Mouse (Mus musculus) frontal cortex, postnatal 10 days (tissue): ENCODE measurements around the gene Hagh.

Source experiments
- DNase-seq, 2 experiments: peaks; one replicate each; pipeline ENCODE4 v3.0.0; 2022; ENCODE audit warnings: low spot score in 2 of 2, mixed read lengths in 1 of 2

The Hagh gene

DNA sequence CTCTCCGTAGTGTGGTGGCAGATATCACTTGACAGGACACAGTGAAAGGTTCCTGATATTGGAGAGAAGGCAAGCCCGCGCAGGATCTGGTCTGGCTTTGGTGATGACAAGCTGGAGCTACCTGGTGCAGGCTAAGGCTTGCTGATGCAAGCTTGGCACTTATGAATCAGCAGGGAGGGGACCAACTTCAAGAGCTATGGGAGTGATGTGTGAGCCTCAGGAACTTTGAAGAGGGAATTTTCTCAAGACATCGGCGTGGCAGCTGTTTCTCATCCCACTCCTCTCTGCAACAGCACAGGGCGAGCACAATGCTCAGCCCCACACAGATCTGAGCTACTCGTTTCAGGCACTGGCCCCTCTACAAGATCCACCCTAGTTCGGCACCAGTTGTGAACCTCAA, at the start of gene Hagh:
Hagh (plus strand) TSS at position 302 of the 400 bp plus-strand sequence.
- no peak for DNase-seq

DNA sequence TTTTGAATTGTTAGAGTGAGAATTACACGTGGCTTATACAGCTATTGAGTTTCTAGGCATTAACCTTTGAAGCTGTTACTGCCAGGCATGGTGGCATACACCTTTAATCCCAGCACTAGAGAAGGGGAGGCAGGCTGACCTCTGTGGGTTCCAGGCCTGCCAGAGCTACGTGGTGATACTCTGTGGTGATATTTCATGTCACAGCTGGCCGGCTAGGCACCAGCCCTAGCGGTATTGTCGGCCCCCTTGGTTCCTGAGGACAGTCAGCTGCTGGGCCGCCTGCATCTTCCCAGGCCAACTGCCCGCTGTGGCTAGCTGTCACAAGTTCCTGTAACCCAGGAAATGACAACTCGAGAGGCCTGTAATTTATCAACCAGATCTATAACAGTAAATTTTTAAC, 47.8 kb upstream of the Hagh start:
- DNase-seq = no peak

DNA sequence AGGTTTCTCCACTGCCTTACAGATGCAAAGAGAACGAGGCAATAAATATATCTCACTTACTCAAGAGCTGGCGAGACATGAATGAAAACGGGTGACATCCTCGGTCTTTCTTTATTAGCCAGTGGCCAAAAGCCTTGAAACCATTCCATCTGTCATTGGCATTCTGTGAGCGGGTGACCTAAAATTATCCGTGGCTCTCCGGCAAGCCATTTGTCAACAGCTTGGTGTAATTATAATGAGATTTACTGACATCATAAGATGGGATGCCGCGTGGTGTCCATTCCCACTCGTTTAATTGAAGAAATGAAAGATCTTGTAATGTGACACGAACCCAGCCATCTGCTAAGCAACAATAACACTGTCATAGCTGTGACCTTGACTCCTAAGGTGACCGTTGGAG, 45.2 kb upstream of the Hagh start:
- no peak for DNase-seq

DNA sequence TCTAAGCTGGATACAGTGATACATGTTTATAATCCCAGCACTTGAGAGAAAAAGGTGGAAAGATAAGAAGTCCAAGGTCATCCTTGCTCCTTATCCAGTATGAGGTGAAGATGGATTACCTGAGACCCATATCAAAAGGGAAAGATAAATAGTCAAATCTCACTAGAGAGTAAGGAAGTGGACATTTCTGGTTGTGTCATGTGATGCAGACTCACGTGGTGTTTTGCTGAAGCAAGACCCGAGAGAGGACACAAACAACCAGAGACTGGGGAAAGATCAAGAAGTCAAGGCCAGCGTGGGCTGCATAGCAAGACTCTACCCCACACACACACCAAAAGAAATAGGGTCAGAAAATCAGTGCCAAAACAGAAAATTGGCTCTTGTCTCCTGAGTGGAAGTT, 43.0 kb upstream of the Hagh start:
- DNase-seq = no peak

DNA sequence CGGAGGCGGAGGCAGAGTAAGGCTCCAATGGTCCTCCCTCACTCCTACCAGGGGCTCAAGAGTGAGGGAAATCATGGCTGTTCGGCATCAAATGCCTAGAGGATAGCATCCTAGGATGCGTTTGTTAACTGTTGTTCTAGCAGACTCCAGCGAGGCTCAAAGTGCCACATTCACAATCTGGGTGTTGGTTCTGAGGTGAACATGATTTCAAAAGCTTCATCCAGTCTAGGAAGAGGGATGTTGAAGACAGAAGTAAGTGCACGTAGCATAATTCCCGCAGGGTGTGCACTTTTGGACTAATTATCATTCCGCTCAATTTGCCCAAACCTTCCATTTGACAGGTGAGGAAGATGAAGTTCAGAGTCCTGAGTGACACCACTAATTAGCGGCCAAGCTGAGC, 41.7 kb upstream of the Hagh start:
- DNase-seq = no peak

DNA sequence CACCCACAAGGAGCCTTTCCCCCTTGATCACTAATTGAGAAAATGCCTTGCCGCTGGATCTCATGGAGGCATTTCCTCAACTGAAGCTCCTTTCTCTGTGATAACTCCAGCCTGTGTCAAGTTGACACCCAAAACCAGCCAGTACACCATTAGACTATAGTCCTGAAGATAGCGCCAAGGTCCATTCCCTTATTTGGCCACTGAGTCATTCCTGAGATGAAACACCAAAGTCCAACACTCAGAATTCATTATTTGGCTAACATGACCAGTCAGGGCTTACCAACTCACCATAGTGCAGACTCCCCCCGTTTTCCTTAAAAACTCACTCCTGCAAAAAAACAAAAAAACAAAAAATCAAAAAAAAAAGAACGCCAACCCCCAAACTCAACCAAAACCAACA, 40.5 kb upstream of the Hagh start:
- DNase-seq = no peak

DNA sequence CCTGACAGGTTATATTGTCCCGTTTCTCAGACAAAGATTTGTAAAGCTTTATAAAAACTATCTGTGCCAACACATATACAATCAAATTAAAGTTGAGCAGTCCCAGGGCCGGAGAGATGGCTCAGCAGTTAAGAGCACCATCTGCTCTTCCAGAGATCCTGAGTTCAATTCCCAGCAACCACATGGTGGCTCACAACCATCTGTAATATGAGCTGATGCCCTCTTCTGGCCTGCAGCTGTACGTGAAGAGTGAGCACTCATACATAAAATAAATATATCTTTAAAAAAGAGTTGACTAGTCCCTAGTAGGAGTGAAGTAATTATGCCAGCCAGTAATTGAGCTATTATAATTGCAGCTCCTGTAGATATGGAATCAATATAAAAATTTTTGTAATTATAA, 39.4 kb upstream of the Hagh start:
- no peak for DNase-seq

DNA sequence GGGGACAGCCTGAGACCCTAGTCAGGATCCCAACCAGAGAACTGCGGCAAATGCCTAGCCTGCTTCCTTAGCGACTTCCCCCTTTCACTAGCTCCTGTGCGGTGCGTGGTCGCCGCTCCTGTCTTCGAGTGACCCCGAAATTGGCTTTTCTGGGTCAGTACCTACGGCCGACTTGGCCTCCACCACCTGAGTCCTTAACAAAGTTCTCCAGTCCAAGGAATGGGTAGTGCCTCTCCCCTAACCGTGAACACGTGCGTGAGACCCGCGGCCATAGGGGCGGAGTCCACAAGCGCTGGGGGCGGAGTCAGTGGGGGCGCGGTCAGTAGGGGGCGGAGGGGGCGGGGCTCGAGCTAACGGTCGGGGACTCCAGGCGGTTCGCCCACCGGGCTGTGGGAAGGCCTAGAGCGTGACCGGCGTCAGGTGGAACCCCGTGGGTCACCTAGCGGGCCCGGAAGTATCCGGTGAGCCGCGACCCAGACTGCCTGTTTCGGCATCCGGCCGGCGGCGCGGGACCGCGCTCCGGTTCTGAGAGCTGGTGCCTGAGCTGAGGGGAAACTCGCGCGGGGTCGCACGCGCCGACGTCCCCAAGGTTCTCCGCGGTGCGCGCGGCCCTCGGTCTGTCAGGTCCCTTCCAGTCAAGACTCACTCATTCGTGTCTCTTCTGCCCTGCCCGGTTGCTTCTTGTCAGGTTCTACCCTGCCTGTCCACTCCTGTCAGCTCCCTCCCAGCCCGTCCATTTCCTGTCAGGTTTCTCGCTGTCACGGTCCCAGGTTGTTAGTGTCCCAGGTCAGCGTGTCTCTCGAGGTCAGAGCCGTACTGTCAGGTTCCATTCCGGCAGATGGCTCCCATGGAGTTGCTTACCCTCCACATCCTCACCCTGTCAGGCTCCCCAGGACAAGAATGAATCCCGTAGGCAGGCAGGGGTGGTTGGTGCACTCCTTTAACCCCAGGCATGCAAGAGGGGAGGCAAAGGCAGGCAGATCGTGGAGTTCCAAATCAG, 35.7 kb upstream of the Hagh start, which contains the start of gene Meiob:
Meiob (plus strand) TSS at position 338 of the 1,000 bp plus-strand sequence.
- DNase-seq = peak; percentile 5 to 22

DNA sequence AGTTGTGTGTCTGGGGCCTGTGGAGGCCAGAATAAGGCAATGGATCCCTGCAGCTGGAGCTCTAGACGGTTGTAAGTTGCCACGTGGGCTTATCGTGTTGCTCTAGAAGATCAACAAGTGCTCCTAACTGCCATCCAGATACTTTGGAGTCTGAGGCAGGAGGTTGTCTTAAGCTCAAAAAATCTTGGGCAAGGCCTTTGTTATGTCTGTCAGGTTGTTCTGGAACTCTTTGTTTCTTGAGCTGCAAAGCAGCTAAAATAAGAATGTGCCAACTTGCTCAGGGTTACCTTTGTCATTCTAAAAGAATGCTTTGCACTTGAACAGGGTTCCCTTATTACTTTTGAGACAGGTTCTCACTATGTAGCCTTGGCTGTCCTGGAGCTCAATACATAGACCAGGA, 28.7 kb upstream of the Hagh start:
- no peak for DNase-seq

DNA sequence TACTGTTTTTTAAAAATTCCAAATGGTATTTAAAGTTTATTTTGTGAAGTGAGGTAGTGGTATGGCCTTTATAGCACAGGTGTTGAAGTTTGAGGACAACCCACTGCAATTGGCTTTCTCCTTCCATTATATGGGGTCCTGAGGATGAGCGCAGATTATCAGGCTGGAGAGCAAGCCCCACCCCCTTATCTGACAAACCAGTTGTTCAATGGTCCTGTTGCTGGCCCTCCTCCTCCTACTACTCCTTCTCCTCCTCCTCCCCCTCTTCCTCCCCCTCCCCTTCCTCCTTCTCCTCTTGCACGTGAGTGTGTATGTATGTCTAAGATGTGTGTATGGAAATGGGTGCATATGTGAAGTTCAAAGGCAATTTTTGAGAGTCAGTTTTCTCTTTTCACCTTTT, 27.7 kb upstream of the Hagh start:
- no peak for DNase-seq

DNA sequence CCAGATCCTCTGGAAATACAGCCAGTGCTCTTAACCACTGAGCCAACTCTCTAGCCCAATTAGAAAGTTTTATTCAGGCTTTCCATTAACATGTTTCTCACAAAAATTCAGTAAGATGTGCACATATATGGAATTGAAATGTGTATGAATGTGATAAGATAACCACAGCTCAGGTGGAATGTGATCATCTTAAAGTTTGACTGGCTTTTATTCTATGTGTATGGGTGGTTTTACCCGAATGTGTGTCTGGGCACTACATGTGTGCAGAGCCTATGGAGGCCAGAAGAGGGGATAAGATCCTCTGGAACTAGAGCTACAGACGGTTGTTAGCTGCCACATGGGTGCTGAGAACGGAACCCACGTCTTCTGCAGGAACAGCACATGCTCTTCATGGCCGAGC, 24.7 kb upstream of the Hagh start:
- DNase-seq = no peak

DNA sequence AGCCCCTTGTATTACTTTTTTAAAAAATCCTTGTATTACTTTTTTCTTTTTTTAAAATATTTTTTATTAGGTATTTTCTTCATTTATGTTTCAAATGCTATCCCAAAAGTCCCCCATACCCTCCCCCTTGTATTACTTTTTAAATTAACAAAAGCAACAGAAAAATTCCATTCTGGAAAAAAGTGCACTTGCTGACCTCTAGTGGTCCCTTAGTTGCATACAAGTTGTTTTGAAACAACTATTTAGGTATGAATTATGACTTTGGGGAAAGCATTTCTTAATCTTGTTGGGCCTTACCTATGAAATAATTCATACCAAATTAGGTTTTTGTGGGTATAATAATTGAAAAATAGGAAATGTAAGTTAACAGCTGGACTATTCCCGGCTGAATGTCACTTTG, 22.4 kb upstream of the Hagh start:
- no peak for DNase-seq

DNA sequence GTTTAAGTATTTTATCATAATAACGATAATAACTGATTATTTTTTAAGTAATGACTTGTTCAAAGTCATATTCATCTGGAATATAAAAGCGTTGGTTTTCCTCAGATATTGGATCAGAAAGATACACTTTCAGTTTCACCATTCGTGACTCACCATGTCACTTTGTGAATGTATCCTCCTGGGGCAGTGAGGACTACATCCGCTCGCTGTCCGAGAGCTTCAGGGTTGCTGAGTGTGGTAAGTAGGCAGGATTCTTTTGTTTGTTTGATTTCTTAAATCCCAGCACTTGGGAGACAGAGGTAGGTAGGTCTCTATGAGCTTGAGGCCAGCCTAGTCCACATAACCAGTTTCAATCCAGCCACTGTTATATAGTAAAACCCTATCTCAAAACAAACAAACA, 21.8 kb upstream of the Hagh start:
- no peak for DNase-seq

DNA sequence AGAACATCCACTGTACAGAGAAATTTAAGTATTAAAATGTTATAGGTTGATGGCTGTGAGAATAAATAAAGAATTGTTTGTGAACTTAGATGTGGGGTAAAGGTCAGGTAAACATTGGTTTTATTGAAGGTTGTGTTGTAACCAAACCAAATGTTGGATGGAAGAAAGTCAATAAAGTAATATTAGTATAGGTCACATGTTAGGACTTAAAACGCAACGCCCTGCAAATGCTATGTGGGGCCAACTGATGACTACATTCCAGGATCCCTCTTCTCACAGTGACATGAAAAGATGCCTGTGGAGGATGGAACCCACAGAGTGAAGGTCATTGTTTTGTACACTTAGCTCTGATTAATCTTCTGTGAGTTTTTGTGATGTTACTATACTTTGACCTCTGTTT, 20.5 kb upstream of the Hagh start:
- no peak for DNase-seq

DNA sequence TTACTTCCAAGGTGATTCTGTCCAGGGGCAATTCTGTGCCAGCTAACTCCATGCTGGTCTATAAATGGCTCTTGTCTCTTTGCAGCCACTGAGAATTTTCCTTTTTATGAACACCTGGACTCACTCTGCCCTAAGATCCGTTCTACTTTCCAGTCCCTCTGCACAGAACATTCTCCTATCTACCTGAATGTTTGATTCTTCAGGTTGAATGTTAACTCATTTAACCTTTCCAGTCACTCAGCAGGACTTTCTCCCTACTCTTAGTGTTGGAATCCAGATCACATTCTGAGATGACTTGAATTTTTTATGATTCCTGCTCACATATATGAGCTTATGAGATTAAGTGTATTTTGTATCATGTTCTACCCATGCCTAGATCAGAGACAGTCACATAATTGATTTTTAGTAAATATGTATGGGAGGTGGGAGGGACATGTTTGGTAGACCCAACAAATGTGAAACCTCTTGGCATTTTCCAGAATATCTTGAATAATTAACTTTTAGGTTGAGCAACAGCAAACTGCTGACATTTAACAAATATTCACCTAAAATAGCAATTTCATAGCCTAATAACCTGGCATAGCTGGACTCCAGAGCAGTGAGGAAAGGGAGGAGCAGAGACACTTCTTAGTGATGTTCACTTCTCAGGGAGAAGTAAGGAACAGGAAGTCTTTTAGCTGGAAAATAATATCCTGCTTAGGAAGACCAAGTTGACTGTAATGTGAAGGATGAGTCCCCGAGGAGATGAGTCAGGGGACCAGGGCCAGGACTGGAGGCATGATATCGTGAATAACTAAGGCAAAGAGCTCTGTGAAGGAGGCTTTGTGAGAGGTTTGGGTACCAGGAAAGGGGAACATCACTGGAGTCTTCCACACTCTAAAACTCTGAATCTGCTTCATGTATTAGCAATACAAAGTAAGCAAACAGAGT, 18.3 kb upstream of the Hagh start:
- DNase-seq = no peak

DNA sequence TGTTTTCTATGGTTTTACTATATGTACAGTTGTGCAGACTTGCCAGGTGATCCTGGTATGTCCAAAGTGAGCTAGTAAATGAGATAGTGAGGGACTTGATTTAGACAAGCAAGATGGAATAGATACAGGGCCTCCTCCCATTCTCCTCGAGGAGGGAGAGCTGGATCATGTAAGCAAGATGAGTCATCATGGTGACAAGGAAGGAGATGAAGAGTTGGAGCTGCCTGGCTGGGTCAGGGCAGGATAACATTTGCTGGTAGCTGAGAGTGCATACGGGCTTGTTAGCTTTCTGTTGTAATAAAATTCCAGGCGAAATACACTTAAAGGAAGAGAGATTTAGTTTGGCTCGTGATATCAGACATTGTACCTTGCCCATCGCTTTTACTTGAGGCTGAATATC, 398 bp downstream of the Hagh start:
- no peak for DNase-seq

DNA sequence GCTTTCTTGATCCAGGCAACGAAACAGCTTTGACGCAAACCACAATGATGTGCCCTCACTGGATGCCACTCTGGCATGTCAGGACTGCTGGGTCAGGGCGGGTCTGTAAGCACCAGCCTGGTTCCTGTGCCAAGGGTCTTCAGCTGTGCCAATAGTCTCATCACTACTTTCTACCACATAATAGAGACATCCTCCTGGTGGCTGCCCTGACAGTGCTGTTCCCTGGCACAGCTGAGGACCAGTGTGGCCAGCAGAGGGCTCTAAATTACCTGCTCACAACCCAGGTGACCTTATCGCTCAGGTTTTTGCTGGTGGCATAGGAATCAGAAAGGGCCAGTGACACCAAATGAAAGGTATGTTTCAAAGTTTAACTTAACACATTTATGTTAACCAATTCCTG, 1.2 kb downstream of the Hagh start:
- DNase-seq = no peak

DNA sequence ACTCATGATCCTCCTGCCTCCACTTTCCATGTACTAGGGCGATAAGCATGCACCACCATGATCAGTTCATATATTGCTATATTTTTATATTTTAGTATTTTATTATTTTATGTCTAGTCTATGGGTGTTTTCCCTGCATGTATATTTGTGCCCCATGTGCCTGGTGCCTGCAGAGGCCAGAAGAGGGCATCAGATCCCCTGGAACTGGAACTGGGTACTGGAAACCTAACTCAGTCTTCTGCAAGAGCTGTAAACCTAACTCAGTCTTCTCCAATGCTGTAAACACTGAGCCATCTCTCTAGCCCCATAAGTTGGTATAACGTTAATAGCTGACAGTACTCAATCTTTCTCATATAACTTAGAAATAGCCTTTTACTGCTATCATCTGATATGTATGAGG, 2.7 kb downstream of the Hagh start:
- no peak for DNase-seq

DNA sequence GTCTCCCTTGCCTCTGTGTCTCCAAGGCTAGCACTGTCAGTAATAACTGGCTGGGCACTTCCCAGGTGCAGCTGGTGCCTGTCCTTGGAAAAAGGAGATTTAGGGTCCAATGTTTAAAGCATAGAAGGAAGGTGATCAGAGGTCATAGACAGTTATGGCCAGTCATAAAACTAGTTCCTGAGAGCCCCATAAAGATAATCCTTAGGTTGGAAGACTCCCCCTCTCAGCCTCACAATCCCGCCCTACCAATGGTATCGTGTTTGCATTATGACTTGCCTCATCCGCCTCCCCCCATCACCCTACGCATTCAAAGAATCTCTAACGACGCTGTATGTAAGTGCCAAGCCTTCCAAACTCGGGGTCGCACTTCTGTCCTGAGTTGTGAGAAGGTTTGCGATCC, 4.6 kb downstream of the Hagh start:
- DNase-seq = no peak

DNA sequence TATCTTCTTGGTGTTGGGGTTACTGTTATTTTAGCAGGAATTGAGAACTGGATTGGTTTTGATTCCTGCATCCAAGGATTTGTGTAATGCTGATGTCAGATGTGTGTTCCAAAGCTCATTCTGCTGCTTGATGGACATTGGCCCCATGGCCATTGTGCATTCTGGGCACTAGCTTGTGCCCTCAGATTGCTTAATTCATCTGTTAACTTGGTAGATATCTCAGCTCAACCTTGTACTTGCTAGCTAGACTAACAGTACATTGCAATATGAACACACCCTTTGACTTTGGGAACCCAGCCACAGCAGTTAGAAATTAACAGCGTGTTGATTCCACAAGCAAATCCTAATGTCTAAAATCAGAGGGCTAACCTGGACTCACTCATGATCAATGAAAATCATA, 7.4 kb downstream of the Hagh start:
- DNase-seq = no peak

DNA sequence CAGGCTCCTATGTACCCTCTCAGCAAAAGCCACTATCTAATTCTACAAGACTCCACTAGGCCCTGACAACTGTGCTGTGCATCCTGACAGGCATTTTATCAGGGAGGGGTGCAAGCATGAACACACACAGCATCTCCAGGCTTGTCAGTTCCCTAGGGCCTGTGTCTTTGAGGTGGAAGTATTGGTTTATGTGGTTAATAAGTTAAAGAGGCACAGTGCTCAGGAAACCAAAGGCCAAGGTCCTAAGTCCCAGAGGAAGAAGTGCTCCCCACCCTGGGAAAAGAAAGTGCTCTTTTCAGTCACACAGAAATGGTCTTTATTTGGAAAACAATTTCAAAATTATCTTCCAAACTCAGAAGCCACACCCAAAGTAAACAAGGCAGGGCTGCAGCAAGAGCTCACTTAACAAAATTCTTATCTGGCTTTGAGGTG, 8.7 kb downstream of the Hagh start:
- no peak for DNase-seq

DNA sequence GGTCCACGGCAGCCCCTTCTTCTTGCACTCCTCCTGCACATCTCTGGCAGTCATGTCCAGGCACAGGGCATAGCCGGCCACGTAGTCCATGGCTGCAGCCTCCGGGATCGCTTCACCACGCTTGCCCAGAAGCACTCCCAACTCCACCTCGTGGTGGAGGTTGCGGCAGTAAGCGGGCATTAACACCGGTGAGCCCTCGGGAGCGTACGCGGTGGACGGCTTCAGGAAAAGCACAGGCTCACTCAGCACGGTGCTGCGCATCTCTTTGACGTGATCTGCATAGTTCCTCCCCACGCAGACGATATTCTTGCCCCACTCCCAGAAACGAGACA, 9.8 kb downstream of the Hagh start:
- DNase-seq = peak in 1 of 2 experiments; percentile 32
